Mouse (Mus musculus): ENCODE data around the gene Kpna7. TPM values are rescaled to one million over a fixed set of nuclear protein-coding genes. Genes with fewer than 3 reads are reported as not detected.
"Not testable (repeated sequence)": the region's sequence is repeated elsewhere in the genome, so short reads cannot be mapped to it uniquely, and the experiment has no call there.

The Kpna7 gene
- polyA plus RNA-seq, 1 experiment from 2014 or later: not detected

- H3K36me3 ChIP-seq: peaks cover 86% of the 10 kb centered on the region
Measured at GRCm38 (mm10) chr5:145101451-145101850, 17.6 kb upstream of the Kpna7 start.

GRCm38 (mm10) chr5:145100960-145101359 lies 17.1 kb upstream of the Kpna7 start:
- no peak for ATAC-seq (ENCODE audit: borderline replicate concordance, extremely low read depth, low FRiP score, low TSS enrichment)
- 94% methylated on average over 9 of the region's 9 CpGs for WGBS
- Histone ChIP-seq H3K27me3 (no peaks in the 10 kb centered on the region), H3K4me3 (no peak overlapping the region), H3K9me3 (no peaks in the 10 kb centered on the region), H3K4me1 (no peaks in the 10 kb centered on the region), H3K27ac (no peak overlapping the region), H3K36me3 (peaks cover 86% of the 10 kb centered on the region), H3K9ac (no peak overlapping the region), H3K4me2 (no peak overlapping the region)

More at GRCm38 (mm10) chr5:145101451-145101850, 17.6 kb upstream of the Kpna7 start:
- not testable (repeated sequence) for H3K27ac ChIP-seq; H3K4me2 ChIP-seq; H3K27me3 ChIP-seq; H3K4me3 ChIP-seq; H3K9me3 ChIP-seq; H3K4me1 ChIP-seq; ATAC-seq (ENCODE audit: borderline replicate concordance, extremely low read depth, low FRiP score, low TSS enrichment); H3K9ac ChIP-seq
- WGBS: 96% methylated on average over 11 of the region's 11 CpGs

- 87% methylated on average over 10 of the region's 10 CpGs for WGBS
- Histone ChIP-seq H3K27ac (no peak overlapping the region), H3K4me2 (no peak overlapping the region), H3K9ac (no peak overlapping the region), H3K27me3 (no peaks in the 10 kb centered on the region), H3K4me1 (no peaks in the 10 kb centered on the region), H3K36me3 (peaks cover 84% of the 10 kb centered on the region), H3K4me3 (no peak overlapping the region), H3K9me3 (no peaks in the 10 kb centered on the region)
- no peak for ATAC-seq (ENCODE audit: borderline replicate concordance, extremely low read depth, low FRiP score, low TSS enrichment)
Measured at GRCm38 (mm10) chr5:145098340-145098821, 14.6 kb upstream of the Kpna7 start.

DNA sequence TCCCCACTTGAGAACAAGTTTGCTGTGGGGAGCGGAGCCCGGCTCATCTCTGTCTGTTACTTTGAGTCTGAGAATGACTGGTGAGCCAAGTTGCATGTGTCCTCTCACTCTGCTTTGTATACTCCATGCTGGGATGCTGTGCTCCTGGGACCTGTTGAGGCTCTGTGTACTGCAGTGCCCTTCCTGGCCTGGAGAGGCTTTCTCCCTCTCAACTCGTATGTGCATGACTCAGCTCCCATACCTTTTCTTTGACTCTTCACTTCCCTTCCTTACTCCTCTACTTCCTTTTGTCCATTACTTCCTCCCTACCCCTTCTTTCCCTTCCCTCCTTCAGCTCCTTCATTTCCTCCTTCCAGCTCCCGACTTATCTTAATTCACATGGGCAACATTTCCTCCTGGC lies 12.4 kb upstream of the Kpna7 start:
- 88% methylated on average over 4 of the region's 4 CpGs for WGBS
- Histone ChIP-seq H3K4me3 (no peak overlapping the region), H3K27ac (no peak overlapping the region), H3K4me1 (no peaks in the 10 kb centered on the region), H3K36me3 (peaks cover 89% of the 10 kb centered on the region), H3K27me3 (no peaks in the 10 kb centered on the region), H3K4me2 (no peak overlapping the region), H3K9me3 (no peaks in the 10 kb centered on the region), H3K9ac (no peak overlapping the region)
- ATAC-seq (ENCODE audit: borderline replicate concordance, extremely low read depth, low FRiP score, low TSS enrichment): no peak

DNA sequence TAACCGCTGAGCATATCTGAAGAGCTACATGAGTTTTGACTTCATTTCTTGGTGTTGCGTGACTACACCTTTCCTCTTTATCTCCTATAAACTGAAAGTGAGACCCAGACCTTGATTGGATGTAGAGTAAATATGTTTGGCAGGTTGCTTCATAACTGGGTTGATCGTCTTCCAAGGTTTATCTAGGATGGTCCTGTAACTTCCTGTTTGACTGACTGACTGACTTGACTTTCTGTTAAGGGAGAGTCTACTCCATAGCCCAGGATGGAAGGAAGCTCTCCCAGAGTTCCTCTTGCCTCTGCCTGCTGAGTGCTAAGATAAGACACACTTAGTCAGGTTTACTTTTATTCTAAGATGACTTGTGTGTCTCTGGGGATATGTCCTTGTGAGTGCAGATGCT lies 6.0 kb upstream of the Kpna7 start:
- Histone ChIP-seq H3K4me2 (no peak overlapping the region), H3K4me3 (no peak overlapping the region), H3K9me3 (no peaks in the 10 kb centered on the region), H3K36me3 (peaks cover 49% of the 10 kb centered on the region), H3K27me3 (no peaks in the 10 kb centered on the region), H3K4me1 (peaks cover 2% of the 10 kb centered on the region), H3K27ac (no peak overlapping the region), H3K9ac (no peak overlapping the region)
- 85% methylated on average over 3 of the region's 3 CpGs for WGBS
- no peak for ATAC-seq (ENCODE audit: borderline replicate concordance, extremely low read depth, low FRiP score, low TSS enrichment)

DNA sequence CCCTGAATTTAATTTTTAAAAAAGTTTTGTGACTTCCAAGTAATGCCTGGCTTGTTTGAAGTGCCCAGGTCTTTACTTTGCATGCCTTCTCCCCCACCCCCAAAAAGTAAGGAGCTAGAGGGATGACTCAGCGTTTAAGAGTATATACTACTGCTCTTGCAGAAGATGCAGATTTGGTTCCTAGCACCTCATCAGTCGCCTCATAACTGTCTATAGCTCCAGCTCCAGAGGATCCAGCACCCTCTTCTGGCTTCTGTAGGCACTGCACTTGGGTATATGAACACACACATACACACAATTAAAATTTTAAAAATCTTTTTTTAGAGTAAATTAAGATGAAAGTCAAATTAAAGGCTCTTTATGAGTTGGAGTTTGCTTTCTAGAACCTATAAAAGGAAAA lies 4.4 kb upstream of the Kpna7 start:
- peaks cover 9% of the 10 kb centered on the region for H3K4me1 ChIP-seq
- peaks cover 33% of the 10 kb centered on the region for H3K36me3 ChIP-seq
- H3K4me2 ChIP-seq: no peak overlapping the region
- no peaks in the 10 kb centered on the region for H3K9me3 ChIP-seq
- no peak for ATAC-seq (ENCODE audit: borderline replicate concordance, extremely low read depth, low FRiP score, low TSS enrichment)
- WGBS: 95% methylated on average over 2 of the region's 2 CpGs
- no peak overlapping the region for H3K9ac ChIP-seq
- H3K4me3 ChIP-seq: no peak overlapping the region
- H3K27ac ChIP-seq: no peak overlapping the region
- no peaks in the 10 kb centered on the region for H3K27me3 ChIP-seq

- peak overlapping the region; percentile 92 for H3K4me3 ChIP-seq
- peaks cover 9% of the 10 kb centered on the region for H3K4me1 ChIP-seq
- H3K9me3 ChIP-seq: no peaks in the 10 kb centered on the region
- H3K4me2 ChIP-seq: peak overlapping the region; percentile 82
- no peak overlapping the region for H3K27ac ChIP-seq
- no peak for ATAC-seq (ENCODE audit: borderline replicate concordance, extremely low read depth, low FRiP score, low TSS enrichment)
- no peaks in the 10 kb centered on the region for H3K27me3 ChIP-seq
- 52% methylated on average over 2 of the region's 2 CpGs for WGBS
- peak overlapping the region; percentile 87 for H3K9ac ChIP-seq
- 0 out of 2 replicates have a peak, but pooled peaks cover 14% of the 10 kb centered on the region for H3K36me3 ChIP-seq
Measured at GRCm38 (mm10) chr5:145084822-145085221, 992 bp upstream of the Kpna7 start.

GRCm38 (mm10) chr5:145083201-145083600 lies 629 bp downstream of the Kpna7 start:
- Histone ChIP-seq H3K27ac (0 out of 2 replicates have a peak overlapping the region, but pooled peaks have one; percentile 38), H3K4me3 (peak overlapping the region; percentile 92), H3K4me2 (peak overlapping the region; percentile 82), H3K9ac (peak overlapping the region; percentile 87; the same call in 1 of the 2 replicates)
- 49% methylated on average over 6 of the region's 6 CpGs for WGBS
- not testable (repeated sequence) for H3K9me3 ChIP-seq, H3K36me3 ChIP-seq, H3K4me1 ChIP-seq, H3K27me3 ChIP-seq
- ATAC-seq (ENCODE audit: borderline replicate concordance, extremely low read depth, low FRiP score, low TSS enrichment): peak; percentile 19; the same call in 1 of the 2 replicates

DNA sequence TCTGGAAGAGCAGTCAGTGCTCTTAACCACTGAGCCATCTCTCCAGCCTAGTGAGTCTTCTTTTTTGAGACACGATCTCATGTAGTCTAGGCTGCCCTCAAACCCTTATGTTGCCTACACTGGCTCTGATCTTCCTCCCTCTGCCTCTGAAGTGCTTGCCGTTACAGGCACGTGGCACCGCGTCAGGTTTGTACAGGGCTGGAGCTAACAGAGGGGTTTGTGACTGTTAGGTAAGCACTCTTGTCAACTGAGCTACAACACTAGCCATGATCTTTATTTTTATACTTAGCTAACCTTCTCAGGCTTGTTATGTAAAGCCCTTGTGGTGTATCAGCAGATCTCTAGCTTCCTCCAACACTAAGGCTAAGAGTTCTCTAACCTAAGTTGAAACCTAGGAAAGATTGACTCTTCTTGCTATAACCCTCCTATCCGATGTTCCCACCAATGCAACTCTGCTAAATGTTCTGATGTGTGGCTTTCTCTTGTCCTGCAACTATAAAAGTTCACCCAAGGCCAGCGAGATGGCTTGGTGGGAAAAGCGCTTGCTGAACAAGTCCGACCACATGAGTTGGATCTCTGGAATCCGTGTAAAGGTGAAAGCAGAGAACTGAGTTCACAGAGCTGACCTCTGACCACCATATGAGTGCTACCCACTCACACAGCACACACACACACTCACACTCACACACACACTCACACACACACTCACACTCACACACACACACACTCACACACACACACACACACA lies 1.8 kb downstream of the Kpna7 start:
- no peaks in the 10 kb centered on the region for H3K9me3 ChIP-seq
- H3K4me1 ChIP-seq: peaks cover 9% of the 10 kb centered on the region
- H3K4me3 ChIP-seq: no peak overlapping the region
- H3K4me2 ChIP-seq: no peak overlapping the region
- H3K27ac ChIP-seq: no peak overlapping the region
- no peaks in the 10 kb centered on the region for H3K27me3 ChIP-seq
- no peak overlapping the region for H3K9ac ChIP-seq
- 0 out of 2 replicates have a peak, but pooled peaks cover 5% of the 10 kb centered on the region for H3K36me3 ChIP-seq
- no peak for ATAC-seq (ENCODE audit: borderline replicate concordance, extremely low read depth, low FRiP score, low TSS enrichment)
- 74% methylated on average over 10 of the region's 10 CpGs for WGBS

DNA sequence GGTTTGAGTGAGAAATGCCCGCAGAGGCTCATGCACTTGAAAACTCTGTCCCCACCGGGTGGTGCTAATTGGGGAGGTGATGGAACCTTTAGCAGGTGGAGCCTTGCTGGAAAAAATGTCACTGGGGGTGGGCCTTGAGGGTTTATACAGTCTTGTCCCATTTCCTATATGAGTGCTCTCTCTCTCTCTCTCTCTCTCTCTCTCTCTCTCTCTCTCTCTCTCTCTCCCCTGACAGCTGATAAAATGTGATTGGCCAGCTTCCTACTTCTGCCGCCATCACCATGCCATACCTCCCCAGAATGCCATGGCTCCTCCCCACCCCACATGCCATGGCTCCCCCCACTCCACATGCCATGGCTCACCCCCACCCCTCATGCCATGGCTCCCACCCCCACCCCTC lies 8.7 kb downstream of the Kpna7 start:
- no peaks in the 10 kb centered on the region for H3K36me3 ChIP-seq
- ATAC-seq (ENCODE audit: borderline replicate concordance, extremely low read depth, low FRiP score, low TSS enrichment): no peak
- H3K4me2 ChIP-seq: no peak overlapping the region
- H3K4me1 ChIP-seq: no peaks in the 10 kb centered on the region
- no peak overlapping the region for H3K4me3 ChIP-seq
- H3K27ac ChIP-seq: no peak overlapping the region
- no peaks in the 10 kb centered on the region for H3K9me3 ChIP-seq
- H3K9ac ChIP-seq: no peak overlapping the region
- WGBS: 51% methylated on average over 3 of the region's 3 CpGs
- no peaks in the 10 kb centered on the region for H3K27me3 ChIP-seq

GRCm38 (mm10) chr5:145071342-145071741 lies 12.5 kb downstream of the Kpna7 start:
- no peaks in the 10 kb centered on the region for H3K27me3 ChIP-seq
- H3K9ac ChIP-seq: no peak overlapping the region
- no peak overlapping the region for H3K4me3 ChIP-seq
- H3K36me3 ChIP-seq: no peaks in the 10 kb centered on the region
- H3K27ac ChIP-seq: no peak overlapping the region
- 41% methylated on average over 6 of the region's 6 CpGs for WGBS
- no peaks in the 10 kb centered on the region for H3K9me3 ChIP-seq
- no peak overlapping the region for H3K4me2 ChIP-seq
- no peaks in the 10 kb centered on the region for H3K4me1 ChIP-seq
- ATAC-seq (ENCODE audit: borderline replicate concordance, extremely low read depth, low FRiP score, low TSS enrichment): no peak

GRCm38 (mm10) chr5:145069707-145070106 lies 14.1 kb downstream of the Kpna7 start:
- Histone ChIP-seq H3K27ac (no peak overlapping the region), H3K36me3 (no peaks in the 10 kb centered on the region), H3K4me3 (no peak overlapping the region), H3K4me1 (no peaks in the 10 kb centered on the region), H3K27me3 (no peaks in the 10 kb centered on the region), H3K9me3 (no peaks in the 10 kb centered on the region), H3K9ac (no peak overlapping the region), H3K4me2 (no peak overlapping the region)
- ATAC-seq (ENCODE audit: borderline replicate concordance, extremely low read depth, low FRiP score, low TSS enrichment): no peak
- under 1% methylated on average over 5 of the region's 5 CpGs for WGBS
